Mouse (Mus musculus): ENCODE data around the gene Bcas3. TPM values are rescaled to one million over a fixed set of nuclear protein-coding genes. Genes with fewer than 3 reads are reported as not detected.
A peak's percentile ranks its signal among the peaks of the same experiment; 100 is the strongest.

Bcas3 gene
- polyA plus RNA-seq, 1 experiment from 2014 or later, result 27.7 TPM

GRCm38 (mm10) chr11:85695614-85696263 lies 342.8 kb downstream of the Bcas3 start:
- 73% methylated on average over 16 of the region's 16 CpGs for WGBS
- H3K4me1 ChIP-seq, result peaks cover 87% of the 10 kb centered on the region
- no peaks in the 10 kb centered on the region for H3K9me3 ChIP-seq
- DNase-seq (ENCODE audit: low spot score), result no peak
- H3K27ac ChIP-seq (replicated peaks), result peak overlapping the region; percentile 74
- H3K4me3 ChIP-seq, result no peak overlapping the region
- no peaks in the 10 kb centered on the region for H3K36me3 ChIP-seq (replicated peaks)
- peaks cover 50% of the 10 kb centered on the region for H3K27me3 ChIP-seq (replicated peaks; ENCODE audit: low read depth, poor library complexity, severe bottlenecking)

- peaks cover 77% of the 10 kb centered on the region for H3K4me1 ChIP-seq
- H3K9me3 ChIP-seq, result no peaks in the 10 kb centered on the region
- WGBS, result 42% methylated on average over 14 of the region's 14 CpGs
- peak overlapping the region; percentile 74 for H3K27ac ChIP-seq (replicated peaks)
- no peaks in the 10 kb centered on the region for H3K36me3 ChIP-seq (replicated peaks)
- H3K4me3 ChIP-seq, result no peak overlapping the region
- DNase-seq (ENCODE audit: low spot score), result peak; percentile 62
- peaks cover 51% of the 10 kb centered on the region for H3K27me3 ChIP-seq (replicated peaks; ENCODE audit: low read depth, poor library complexity, severe bottlenecking)
Measured at GRCm38 (mm10) chr11:85696491-85697398, 343.8 kb downstream of the Bcas3 start.

- 73% methylated on average over 4 of the region's 4 CpGs for whole genome bisulfite sequencing
- Histone ChIP-seq H3K4me1 (peaks cover 74% of the 10 kb centered on the region), H3K27ac (replicated peaks) (peak overlapping the region; percentile 74; the same call in 1 of the 2 replicates)
Measured at GRCm38 (mm10) chr11:85697468-85697867, 344.5 kb downstream of the Bcas3 start.

GRCm38 (mm10) chr11:85698242-85698641 lies 345.3 kb downstream of the Bcas3 start:
- DNase-seq (ENCODE audit: low spot score), result no peak
- H3K4me1 ChIP-seq, result peaks cover 67% of the 10 kb centered on the region
- peaks cover 43% of the 10 kb centered on the region for H3K27me3 ChIP-seq (replicated peaks; ENCODE audit: low read depth, poor library complexity, severe bottlenecking)
- H3K27ac ChIP-seq (replicated peaks), result 0 out of 2 replicates have a peak overlapping the region, but pooled peaks have one; percentile 4
- 54% methylated on average over 11 of the region's 11 CpGs for WGBS
- H3K36me3 ChIP-seq (replicated peaks), result no peaks in the 10 kb centered on the region
- H3K9me3 ChIP-seq, result no peaks in the 10 kb centered on the region
- no peak overlapping the region for H3K4me3 ChIP-seq

More at GRCm38 (mm10) chr11:85697468-85697867, 344.5 kb downstream of the Bcas3 start:
- no peak for DNase-seq (ENCODE audit: low spot score)
- no peaks in the 10 kb centered on the region for H3K36me3 ChIP-seq (replicated peaks)
- peaks cover 51% of the 10 kb centered on the region for H3K27me3 ChIP-seq (replicated peaks; ENCODE audit: low read depth, poor library complexity, severe bottlenecking)
- no peak overlapping the region for H3K4me3 ChIP-seq
- H3K9me3 ChIP-seq, result no peaks in the 10 kb centered on the region

- whole genome bisulfite sequencing, result 86% methylated on average over 4 of the region's 4 CpGs
- Histone ChIP-seq H3K4me3 (no peak overlapping the region), H3K27me3 (replicated peaks; ENCODE audit: low read depth, poor library complexity, severe bottlenecking) (peaks cover 27% of the 10 kb centered on the region), H3K27ac (replicated peaks) (no peak overlapping the region), H3K4me1 (peaks cover 9% of the 10 kb centered on the region), H3K36me3 (replicated peaks) (no peaks in the 10 kb centered on the region; the same call in 1 of the 2 replicates), H3K9me3 (no peaks in the 10 kb centered on the region)
- no peak for DNase-seq (ENCODE audit: low spot score)
Measured at GRCm38 (mm10) chr11:85704062-85704748, 351.2 kb downstream of the Bcas3 start.

- H3K27ac ChIP-seq (replicated peaks), result no peak overlapping the region
- no peaks in the 10 kb centered on the region for H3K9me3 ChIP-seq
- no peak overlapping the region for H3K4me3 ChIP-seq
- DNase-seq (ENCODE audit: low spot score), result no peak
- H3K4me1 ChIP-seq, result peaks cover 18% of the 10 kb centered on the region
- H3K27me3 ChIP-seq (replicated peaks; ENCODE audit: low read depth, poor library complexity, severe bottlenecking), result peaks cover 28% of the 10 kb centered on the region
- no peaks in the 10 kb centered on the region; the same call in 1 of the 2 replicates for H3K36me3 ChIP-seq (replicated peaks)
- WGBS, result 41% methylated on average over 1 of the region's 1 CpGs
Measured at GRCm38 (mm10) chr11:85706630-85707029, 353.7 kb downstream of the Bcas3 start.

GRCm38 (mm10) chr11:85707496-85707895 lies 354.5 kb downstream of the Bcas3 start:
- Histone ChIP-seq H3K4me1 (peaks cover 19% of the 10 kb centered on the region), H3K4me3 (no peak overlapping the region), H3K27ac (replicated peaks) (no peak overlapping the region), H3K9me3 (no peaks in the 10 kb centered on the region), H3K27me3 (replicated peaks; ENCODE audit: low read depth, poor library complexity, severe bottlenecking) (peaks cover 37% of the 10 kb centered on the region), H3K36me3 (replicated peaks) (no peaks in the 10 kb centered on the region; the same call in 1 of the 2 replicates)
- 85% methylated on average over 1 of the region's 1 CpGs for WGBS
- no peak for DNase-seq (ENCODE audit: low spot score)

GRCm38 (mm10) chr11:85709147-85709546 lies 356.2 kb downstream of the Bcas3 start:
- DNase-seq (ENCODE audit: low spot score), result no peak
- Histone ChIP-seq H3K9me3 (no peaks in the 10 kb centered on the region), H3K36me3 (replicated peaks) (no peaks in the 10 kb centered on the region; the same call in 1 of the 2 replicates), H3K27me3 (replicated peaks; ENCODE audit: low read depth, poor library complexity, severe bottlenecking) (peaks cover 51% of the 10 kb centered on the region), H3K4me1 (peaks cover 36% of the 10 kb centered on the region), H3K4me3 (no peak overlapping the region), H3K27ac (replicated peaks) (0 out of 2 replicates have a peak overlapping the region, but pooled peaks have one; percentile 40)
- WGBS, result 76% methylated on average over 6 of the region's 6 CpGs

- Histone ChIP-seq H3K27ac (replicated peaks) (peak overlapping the region; percentile 19; the same call in 1 of the 2 replicates), H3K4me1 (peaks cover 46% of the 10 kb centered on the region), H3K36me3 (replicated peaks) (no peaks in the 10 kb centered on the region; the same call in 1 of the 2 replicates), H3K4me3 (no peak overlapping the region), H3K27me3 (replicated peaks; ENCODE audit: low read depth, poor library complexity, severe bottlenecking) (peaks cover 54% of the 10 kb centered on the region), H3K9me3 (no peaks in the 10 kb centered on the region)
- peak; percentile 26 for DNase-seq (ENCODE audit: low spot score)
- WGBS, result 49% methylated on average over 7 of the region's 7 CpGs
Measured at GRCm38 (mm10) chr11:85710155-85710554, 357.2 kb downstream of the Bcas3 start.

- Histone ChIP-seq H3K4me1 (peaks cover 55% of the 10 kb centered on the region), H3K27ac (replicated peaks) (0 out of 2 replicates have a peak overlapping the region, but pooled peaks have one; percentile 44), H3K4me3 (no peak overlapping the region), H3K27me3 (replicated peaks; ENCODE audit: low read depth, poor library complexity, severe bottlenecking) (peaks cover 74% of the 10 kb centered on the region), H3K36me3 (replicated peaks) (no peaks in the 10 kb centered on the region), H3K9me3 (no peaks in the 10 kb centered on the region)
- DNase-seq (ENCODE audit: low spot score), result no peak
- 91% methylated on average over 8 of the region's 8 CpGs for WGBS
Measured at GRCm38 (mm10) chr11:85712026-85712804, 359.2 kb downstream of the Bcas3 start.

- peak overlapping the region; percentile 55 for H3K27ac ChIP-seq (replicated peaks)
- H3K36me3 ChIP-seq (replicated peaks), result no peaks in the 10 kb centered on the region
- WGBS, result 55% methylated on average over 19 of the region's 19 CpGs
- no peaks in the 10 kb centered on the region for H3K9me3 ChIP-seq
- DNase-seq (ENCODE audit: low spot score), result peak; percentile 80
- H3K27me3 ChIP-seq (replicated peaks; ENCODE audit: low read depth, poor library complexity, severe bottlenecking), result peaks cover 79% of the 10 kb centered on the region
- H3K4me3 ChIP-seq, result peak overlapping the region; percentile 34; the same call in 1 of the 2 replicates
- H3K4me1 ChIP-seq, result peaks cover 55% of the 10 kb centered on the region
Measured at GRCm38 (mm10) chr11:85712860-85713813, 360.2 kb downstream of the Bcas3 start.
